Mouse (Mus musculus): ENCODE results near the gene Tmbim6.

Tmbim6 gene

GRCm38 (mm10) chr15:99392486-99393385 lies at the start of gene Tmbim6:
Gene Tmbim6 (plus strand): TSS chr15:99392882.
- DNase-seq (ENCODE audit: low spot score), result peak; percentile 96

- DNase-seq (ENCODE audit: low spot score), result no peak
These were observed 49.1 kb upstream of the Tmbim6 start for GRCm38 (mm10) chr15:99343414-99344147.

- no peak for DNase-seq (ENCODE audit: low spot score)
These were observed 48.4 kb upstream of the Tmbim6 start for GRCm38 (mm10) chr15:99344148-99344870.

GRCm38 (mm10) chr15:99344961-99345360 lies 47.7 kb upstream of the Tmbim6 start:
- DNase-seq (ENCODE audit: low spot score), result no peak

GRCm38 (mm10) chr15:99351610-99352009 lies 41.1 kb upstream of the Tmbim6 start:
- no peak for DNase-seq (ENCODE audit: low spot score)

- DNase-seq (ENCODE audit: low spot score), result no peak
These were observed 40.4 kb upstream of the Tmbim6 start for GRCm38 (mm10) chr15:99352306-99352705.

- DNase-seq (ENCODE audit: low spot score), result no peak
These were observed 37.0 kb upstream of the Tmbim6 start for GRCm38 (mm10) chr15:99355660-99356059.

GRCm38 (mm10) chr15:99356462-99356861 lies 36.2 kb upstream of the Tmbim6 start:
- no peak for DNase-seq (ENCODE audit: low spot score)

- DNase-seq (ENCODE audit: low spot score), result no peak
These were observed 33.7 kb upstream of the Tmbim6 start for GRCm38 (mm10) chr15:99358952-99359351.

- no peak for DNase-seq (ENCODE audit: low spot score)
These were observed 28.6 kb upstream of the Tmbim6 start for GRCm38 (mm10) chr15:99364022-99364530.

GRCm38 (mm10) chr15:99364921-99365320 lies 27.8 kb upstream of the Tmbim6 start:
- DNase-seq (ENCODE audit: low spot score), result peak; percentile 43

GRCm38 (mm10) chr15:99368583-99369266 lies 24.0 kb upstream of the Tmbim6 start:
- no peak for DNase-seq (ENCODE audit: low spot score)

- DNase-seq (ENCODE audit: low spot score), result no peak
These were observed 23.1 kb upstream of the Tmbim6 start for GRCm38 (mm10) chr15:99369391-99370171.

- DNase-seq (ENCODE audit: low spot score), result peak; percentile 83
These were observed 22.4 kb upstream of the Tmbim6 start, which contains the start of gene Fmnl3 for GRCm38 (mm10) chr15:99370259-99370691. Gene Fmnl3 (minus strand): TSS chr15:99370482.

GRCm38 (mm10) chr15:99371526-99372340 lies 20.9 kb upstream of the Tmbim6 start:
- DNase-seq (ENCODE audit: low spot score), result no peak

GRCm38 (mm10) chr15:99372761-99373160 lies 19.9 kb upstream of the Tmbim6 start:
- DNase-seq (ENCODE audit: low spot score), result no peak

GRCm38 (mm10) chr15:99375036-99375435 lies 17.6 kb upstream of the Tmbim6 start:
- DNase-seq (ENCODE audit: low spot score), result no peak

- DNase-seq (ENCODE audit: low spot score), result no peak
These were observed 17.1 kb upstream of the Tmbim6 start for GRCm38 (mm10) chr15:99375581-99375980.

GRCm38 (mm10) chr15:99376240-99376639 lies 16.4 kb upstream of the Tmbim6 start:
- no peak for DNase-seq (ENCODE audit: low spot score)

GRCm38 (mm10) chr15:99382893-99383292 lies 9.8 kb upstream of the Tmbim6 start:
- no peak for DNase-seq (ENCODE audit: low spot score)
